Mouse (Mus musculus): ENCODE measurements at regions not wholly inside any gene's neighbourhood (a gene's known extent, or its start where the extent isn't known, plus 50 kb on each side); places are given as distances from the start of the nearest gene placed in this dataset.

- TF ChIP-seq CTCF (IDR thresholded peaks at IDR 0.05; ENCODE audit: low read depth) (no peak), EP300 (IDR thresholded peaks at IDR 0.05; ENCODE audit: low read depth) (no peak)
Measured at GRCm38 (mm10) chr15:67235107-67235785, 734.5 kb upstream of the Lrrc6 start.

All from heart, postnatal 0 days (tissue).